Mouse (Mus musculus): ENCODE data around the gene Sh3gl3. TPM values are rescaled to one million over a fixed set of nuclear protein-coding genes. Genes with fewer than 3 reads are reported as not detected.

Gene Sh3gl3
- total RNA-seq, 2 experiments from 2014 or later: 5.7 to 6.4 TPM

GRCm38 (mm10) chr7:82275529-82276204, 102.0 kb downstream of the Sh3gl3 start:
- no peak for DNase-seq (ENCODE audit: low spot score in 2 of 2)

GRCm38 (mm10) chr7:82282011-82282410, 108.4 kb downstream of the Sh3gl3 start:
- DNase-seq (ENCODE audit: low spot score in 2 of 2): no peak

- no peak for DNase-seq (ENCODE audit: low spot score in 2 of 2)
These were observed 108.8 kb downstream of the Sh3gl3 start for GRCm38 (mm10) chr7:82282464-82282863.

DNA sequence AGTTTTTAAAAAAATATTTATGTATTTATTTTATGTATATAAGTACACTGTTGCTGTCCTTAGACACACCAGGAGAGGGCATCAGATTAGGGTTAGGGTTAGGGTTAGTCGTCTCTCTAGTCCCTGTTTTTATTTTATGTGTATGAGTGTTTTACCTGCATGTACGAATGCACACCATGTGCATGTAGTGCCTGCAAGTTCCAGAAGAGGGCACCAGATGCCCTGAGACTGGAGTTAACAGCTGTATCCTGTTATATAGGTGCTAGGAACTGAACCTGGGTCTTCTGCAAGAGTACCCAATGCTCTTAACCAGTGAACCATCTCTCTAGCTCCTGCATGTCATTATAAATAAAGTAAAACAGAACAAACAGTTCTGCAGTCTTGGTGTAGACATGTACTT, 113.6 kb downstream of the Sh3gl3 start:
- no peak for DNase-seq (ENCODE audit: low spot score in 2 of 2)

DNA sequence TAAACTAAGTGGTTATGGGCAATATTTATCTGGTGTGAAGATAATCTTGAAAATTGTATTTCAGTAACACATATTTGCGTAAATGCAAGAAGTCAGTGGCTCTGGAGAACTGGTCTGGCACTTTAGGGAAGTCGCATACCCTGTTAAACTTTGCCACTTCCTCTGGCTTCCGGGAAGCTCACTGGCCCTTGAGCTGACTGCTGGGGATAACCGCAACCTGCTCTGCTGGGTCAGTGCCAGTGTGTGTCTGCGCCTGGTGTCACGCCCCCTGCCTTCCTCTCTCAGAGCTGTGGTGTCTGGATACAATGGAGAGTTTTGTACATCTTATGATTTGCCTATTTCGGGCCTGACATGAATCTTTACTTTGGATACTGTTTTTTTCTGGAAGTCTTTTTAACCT, 119.8 kb downstream of the Sh3gl3 start:
- no peak for DNase-seq (ENCODE audit: low spot score in 2 of 2)

DNA sequence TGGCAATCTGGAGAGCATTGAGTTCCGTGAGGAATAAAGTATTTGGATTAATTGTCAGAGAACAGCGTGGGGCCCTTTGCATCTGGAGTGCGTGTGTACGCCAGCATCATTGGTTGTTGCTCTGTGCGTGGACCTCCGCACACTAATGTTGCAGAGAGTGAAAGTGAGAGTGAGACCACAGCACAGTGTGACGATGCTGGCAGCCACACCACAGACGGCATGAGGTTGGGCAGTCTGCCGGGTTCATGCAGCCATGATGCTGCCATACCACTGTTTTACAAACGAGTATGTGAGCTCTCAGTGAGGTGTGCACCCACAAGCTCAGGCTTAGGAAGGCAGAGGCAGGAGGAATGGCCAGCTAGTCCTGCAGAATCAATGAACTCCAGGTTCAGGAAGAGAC, 120.4 kb downstream of the Sh3gl3 start:
- DNase-seq (ENCODE audit: low spot score in 2 of 2): no peak

DNA sequence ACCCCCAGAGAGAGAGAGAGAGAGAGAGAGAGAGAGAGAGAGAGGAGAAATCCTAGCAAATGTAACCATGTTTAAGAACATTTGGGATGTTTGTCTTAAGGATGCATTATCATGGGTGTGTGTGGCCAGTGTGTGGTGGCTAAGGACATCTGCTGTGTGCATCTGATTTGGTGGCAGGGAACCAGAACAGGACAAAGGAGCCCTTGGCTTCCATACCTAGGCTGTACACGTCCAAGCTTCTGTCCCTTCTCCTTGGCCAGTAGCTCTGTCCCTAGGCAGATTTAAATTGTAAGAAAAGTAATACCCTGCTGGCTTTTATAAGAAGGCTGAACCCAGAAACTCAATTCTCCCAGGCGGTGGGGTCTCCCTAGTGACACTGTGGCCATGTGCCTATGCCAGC, 121.0 kb downstream of the Sh3gl3 start:
- no peak for DNase-seq (ENCODE audit: low spot score in 2 of 2)

- no peak for DNase-seq (ENCODE audit: low spot score in 2 of 2)
These were observed 134.8 kb downstream of the Sh3gl3 start for GRCm38 (mm10) chr7:82308398-82308797.

DNA sequence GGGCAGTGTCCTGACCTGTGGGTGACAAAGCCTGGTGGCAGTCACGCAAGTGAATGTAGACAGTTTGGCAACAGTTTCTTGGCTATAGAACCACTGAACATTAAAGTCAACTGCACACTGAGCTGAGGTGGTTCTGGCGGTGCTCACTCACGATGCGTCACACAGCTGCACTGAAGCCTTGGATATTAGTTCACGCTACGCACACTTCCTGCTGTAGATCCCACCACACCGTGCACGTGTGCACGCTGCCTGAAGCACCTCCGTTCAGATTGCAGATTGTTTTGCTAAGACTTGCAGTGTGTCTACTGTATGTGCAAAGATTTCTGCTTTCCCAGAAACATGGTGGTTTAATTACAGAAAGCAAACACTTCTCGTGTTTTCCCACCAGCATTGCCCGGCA, 144.9 kb downstream of the Sh3gl3 start:
- no peak for DNase-seq (ENCODE audit: low spot score in 2 of 2)

- no peak for DNase-seq (ENCODE audit: low spot score in 2 of 2)
These were observed 153.0 kb downstream of the Sh3gl3 start for GRCm38 (mm10) chr7:82326616-82327015.

- DNase-seq (ENCODE audit: low spot score in 2 of 2): no peak
These were observed 153.6 kb downstream of the Sh3gl3 start for GRCm38 (mm10) chr7:82327201-82327600.

GRCm38 (mm10) chr7:82327881-82328280, 154.2 kb downstream of the Sh3gl3 start:
- no peak for DNase-seq (ENCODE audit: low spot score in 2 of 2)

DNA sequence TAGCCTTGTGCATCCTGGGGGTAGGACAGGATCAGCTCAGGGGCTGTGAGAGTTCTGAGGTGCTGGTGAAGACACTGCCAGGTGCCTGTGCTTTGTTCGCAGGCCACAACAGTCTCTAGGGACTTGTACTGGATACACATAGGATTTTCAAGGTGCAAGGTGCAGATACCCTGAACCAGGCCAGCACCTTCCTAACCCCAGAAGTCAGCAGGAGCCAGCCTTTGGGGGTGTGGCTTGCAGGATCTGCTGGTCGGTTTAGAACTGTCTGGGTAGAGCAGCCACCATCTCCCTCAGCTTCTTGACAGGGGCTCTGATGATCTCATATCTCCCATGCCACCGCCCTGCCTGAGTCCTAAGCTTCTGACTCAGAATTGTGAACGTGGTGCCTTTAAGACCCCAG, 156.2 kb downstream of the Sh3gl3 start:
- no peak for DNase-seq (ENCODE audit: low spot score in 2 of 2)

GRCm38 (mm10) chr7:82330860-82331259, 157.2 kb downstream of the Sh3gl3 start:
- DNase-seq (ENCODE audit: low spot score in 2 of 2): no peak

DNA sequence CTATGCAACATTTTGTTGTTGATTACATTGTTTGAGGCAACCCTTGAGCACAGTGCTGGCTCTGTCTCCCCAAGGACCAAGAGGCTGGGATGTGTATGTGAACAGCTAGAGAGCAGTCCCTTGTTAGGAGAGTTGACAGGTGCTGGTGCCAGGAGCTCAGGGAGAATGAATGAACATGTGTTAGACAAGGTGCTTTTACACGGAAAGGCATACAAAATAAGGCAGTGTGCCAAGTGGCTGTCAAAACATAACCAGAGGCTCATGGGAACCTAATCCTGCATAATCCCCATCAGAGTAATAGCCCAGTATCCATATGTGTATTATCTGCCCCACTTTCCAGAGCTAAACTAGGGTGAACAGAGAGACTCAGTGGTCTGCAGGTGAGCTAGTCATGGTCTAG, 160.4 kb downstream of the Sh3gl3 start:
- no peak for DNase-seq (ENCODE audit: low spot score in 2 of 2)

DNA sequence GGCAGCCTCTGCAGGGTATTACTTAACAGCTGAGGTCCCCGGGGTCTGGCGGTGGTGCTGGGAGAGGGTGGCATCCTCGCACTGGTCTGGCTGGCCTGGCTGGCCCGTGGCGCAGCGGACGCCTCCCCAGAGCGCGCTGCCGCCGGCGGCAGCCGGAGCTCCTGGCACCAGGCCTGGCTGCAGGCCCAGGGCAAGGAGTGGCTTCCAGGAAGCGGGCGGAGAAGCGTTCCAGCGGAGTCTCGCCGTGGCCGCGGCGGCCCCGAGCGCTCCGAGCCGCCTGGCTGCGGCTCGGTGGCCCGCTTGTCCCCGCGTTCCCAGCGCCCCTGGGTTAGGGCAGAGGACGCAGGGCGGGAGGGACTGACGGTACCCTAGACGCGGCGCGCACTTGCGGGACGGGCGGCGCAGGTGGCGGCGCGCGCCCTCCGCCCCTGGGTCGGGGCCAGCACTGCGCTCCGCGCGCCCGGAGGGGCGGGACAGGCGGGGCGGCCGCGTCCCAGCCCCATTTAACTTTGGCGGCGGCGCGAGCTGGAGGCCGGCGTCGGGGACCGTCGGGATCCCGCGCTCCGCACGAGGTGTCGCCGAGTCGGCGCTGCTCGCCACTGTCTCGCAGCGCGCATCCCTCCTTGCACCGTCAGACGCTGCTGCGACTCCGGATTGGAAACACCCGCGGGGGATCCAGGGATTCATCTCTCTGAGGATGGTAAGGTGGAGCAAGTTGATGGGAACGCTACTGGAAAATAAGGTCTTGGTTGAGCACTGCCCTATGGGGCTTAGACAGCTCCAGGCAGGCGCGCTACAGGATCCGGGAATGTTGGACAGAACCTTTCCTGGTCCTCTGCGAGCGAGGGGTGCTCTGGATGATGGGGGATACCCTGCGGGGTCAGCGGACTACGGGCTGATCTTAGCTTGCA, 161.8 kb downstream of the Sh3gl3 start, which contains the start of gene Adamtsl3:
TSS of gene Adamtsl3 (plus strand) at position 484 of the 911 bp plus-strand sequence.
- DNase-seq (ENCODE audit: low spot score in 2 of 2): peak in 1 of 2 experiments; percentile 64

DNA sequence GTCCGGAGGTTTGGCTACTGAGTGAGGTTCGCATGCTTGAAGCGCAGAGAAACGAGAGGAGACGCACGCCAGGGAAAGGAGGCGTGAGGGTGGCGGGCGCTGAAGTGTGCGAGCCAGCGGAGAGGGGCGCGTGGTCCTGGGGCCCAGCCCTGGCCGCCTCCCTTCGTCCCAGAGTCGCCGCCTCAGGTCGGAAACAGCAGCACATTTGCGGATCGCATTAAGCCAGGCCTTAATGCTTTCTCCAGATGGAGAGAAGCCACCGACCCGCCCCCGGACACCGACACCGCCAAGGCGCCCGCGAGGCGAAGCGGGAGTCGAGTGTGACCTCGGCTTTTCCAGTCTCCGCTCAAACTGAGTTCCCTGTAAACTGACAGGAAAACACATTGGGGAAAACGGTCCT, 162.5 kb downstream of the Sh3gl3 start:
- peak; percentile 75 to 77 for DNase-seq (ENCODE audit: low spot score in 2 of 2)

GRCm38 (mm10) chr7:82338121-82338520, 164.5 kb downstream of the Sh3gl3 start:
- no peak for DNase-seq (ENCODE audit: low spot score in 2 of 2)

DNA sequence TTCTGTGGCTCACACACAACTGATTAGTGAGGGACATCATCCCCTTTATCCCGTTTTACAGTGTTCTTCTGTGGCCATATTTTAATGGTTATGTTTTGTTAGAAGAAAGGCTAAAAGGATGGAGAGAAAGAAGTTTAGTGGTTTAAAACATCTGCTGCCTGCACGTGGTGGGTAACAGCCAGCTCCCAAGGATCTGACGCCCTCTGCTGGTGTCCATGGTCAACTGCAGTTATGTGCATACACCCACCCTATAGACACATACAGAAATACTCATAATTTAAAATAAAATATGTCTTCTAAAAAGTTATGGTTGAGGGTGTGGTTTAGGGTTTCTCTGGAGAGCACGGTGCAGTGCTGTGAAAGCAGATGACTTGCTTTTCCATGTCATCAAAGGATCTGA, 164.9 kb downstream of the Sh3gl3 start:
- no peak for DNase-seq (ENCODE audit: low spot score in 2 of 2)

DNA sequence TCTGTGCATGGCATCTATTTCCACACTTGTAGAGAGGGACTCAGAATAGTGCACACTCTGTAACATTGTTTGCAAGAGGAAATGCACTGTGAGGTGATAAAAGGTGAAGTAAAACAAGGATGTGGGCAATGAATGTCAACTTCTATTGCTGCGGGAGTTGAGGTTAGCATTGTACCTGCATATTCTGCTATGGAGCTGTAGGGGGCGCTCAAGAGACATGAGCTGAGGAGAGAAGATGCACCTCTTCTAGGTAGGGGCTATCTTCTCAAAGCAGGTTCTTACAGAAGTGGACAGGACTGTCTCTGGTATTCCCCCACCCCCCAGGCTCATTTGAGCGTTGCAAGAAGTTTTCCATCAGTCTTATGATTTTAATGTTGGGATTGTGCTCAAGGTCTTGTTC, 165.6 kb downstream of the Sh3gl3 start:
- DNase-seq (ENCODE audit: low spot score in 2 of 2): no peak

DNA sequence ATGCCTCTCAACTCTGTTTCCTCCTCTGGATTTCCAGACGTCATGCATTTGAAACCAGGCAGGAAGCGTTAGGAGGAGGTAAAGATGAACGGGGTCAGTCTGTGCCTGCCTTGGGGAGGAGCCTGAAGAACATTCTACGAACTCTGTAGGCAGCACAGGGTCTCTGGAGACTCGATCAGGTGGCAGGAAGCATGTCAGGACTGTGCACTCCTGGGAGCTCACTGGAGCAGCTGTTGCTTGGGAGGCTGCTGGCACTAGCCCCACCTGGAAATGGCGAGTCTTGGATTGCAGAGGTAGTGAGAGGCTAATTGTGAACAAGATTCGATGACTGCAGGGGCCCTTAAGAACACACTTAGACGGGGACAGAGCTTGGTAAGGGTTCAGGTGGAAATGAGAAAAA, 167.8 kb downstream of the Sh3gl3 start:
- no peak for DNase-seq (ENCODE audit: low spot score in 2 of 2)

DNA sequence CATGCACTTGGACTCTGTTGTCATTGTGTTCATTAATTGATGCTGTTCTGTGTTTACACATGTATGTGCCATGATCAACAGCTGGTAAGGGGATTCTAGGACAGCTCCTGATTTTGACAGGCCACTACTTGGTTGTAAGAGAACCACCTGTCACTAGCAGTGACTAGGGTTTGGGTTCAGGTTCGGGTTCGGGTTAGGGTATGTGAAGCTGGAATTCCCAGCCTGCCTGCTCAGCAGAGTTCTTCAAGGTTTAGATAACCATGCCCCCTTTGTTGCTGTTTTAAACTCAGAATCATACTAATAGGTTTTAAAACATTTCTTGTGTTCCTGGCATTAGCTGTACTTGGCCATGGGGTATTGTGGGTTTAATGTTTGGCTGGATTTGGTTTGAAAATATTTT, 173.1 kb downstream of the Sh3gl3 start:
- DNase-seq (ENCODE audit: low spot score in 2 of 2): no peak

All from gastrocnemius, postnatal 4 days (tissue).